In genomic region chr12:71910246-71910645, GRCm38 (mm10) we compare ENCODE assay signal across 19 mouse cellular contexts.
DNase-seq lines count a peak whose midpoint lies in the region; ATAC-seq and TF ChIP-seq lines count a peak whose summit lies in the region.
"Had no signal": no experiment of that assay in that cellular context is flagged by ENCODE, and none has a peak within 500 bp of the region (broad histone marks: within the 10 kb centered on the region; RNA-seq: fewer than 3 reads in every experiment).

No protein-coding gene starts in this region.

- peak overlapping the region; percentile 31; the same call in 1 of the 2 replicates for H3K27ac ChIP-seq in hindbrain, embryonic 10.5 days
- no peak overlapping the region for H3K27ac ChIP-seq in hindbrain, postnatal 0 days
- H3K27ac ChIP-seq in midbrain, embryonic 10.5 days (replicated peaks): 0 out of 2 replicates have a peak overlapping the region, but pooled peaks have one; percentile 28
- H3K27ac ChIP-seq in midbrain, embryonic 11.5 days (ENCODE audit: low read depth, low read length): no peak overlapping the region
- no peak overlapping the region for H3K27ac ChIP-seq in forebrain, embryonic 13.5 days
- H3K27ac ChIP-seq: embryonic facial prominence, embryonic 12.5 days; midbrain, embryonic 13.5 days had no signal

- ATAC-seq in hindbrain, postnatal 0 days: no peak
- no peak for ATAC-seq in midbrain, embryonic 11.5 days (ENCODE audit: low FRiP score)
- no peak for ATAC-seq in forebrain, embryonic 13.5 days
- ATAC-seq: activated CD4-positive, CD25-positive, alpha-beta regulatory T cell, adult 4 months; intestine, postnatal 0 days; midbrain, embryonic 13.5 days had no signal

- H3K9me3 ChIP-seq in hindbrain, embryonic 10.5 days: no peaks in the 10 kb centered on the region
- no peaks in the 10 kb centered on the region for H3K9me3 ChIP-seq in hindbrain, postnatal 0 days (ENCODE audit: low read length)
- H3K9me3 ChIP-seq in midbrain, embryonic 10.5 days (replicated peaks): no peaks in the 10 kb centered on the region
- H3K9me3 ChIP-seq in midbrain, embryonic 11.5 days (ENCODE audit: control insufficient read depth, low read length): no peaks in the 10 kb centered on the region
- H3K9me3 ChIP-seq in forebrain, embryonic 13.5 days (replicated peaks): no peaks in the 10 kb centered on the region
- H3K9me3 ChIP-seq: embryonic facial prominence, embryonic 12.5 days; midbrain, embryonic 13.5 days had no signal

- H3K4me3 ChIP-seq in hindbrain, embryonic 10.5 days: no peak overlapping the region
- H3K4me3 ChIP-seq in hindbrain, postnatal 0 days (ENCODE audit: low read length): no peak overlapping the region
- no peak overlapping the region for H3K4me3 ChIP-seq in midbrain, embryonic 10.5 days
- H3K4me3 ChIP-seq in midbrain, embryonic 11.5 days (ENCODE audit: low read depth, low read length): no peak overlapping the region
- H3K4me3 ChIP-seq in forebrain, embryonic 13.5 days: no peak overlapping the region
- H3K4me3 ChIP-seq: embryonic facial prominence, embryonic 12.5 days; midbrain, embryonic 13.5 days had no signal

- H3K9ac ChIP-seq in hindbrain, postnatal 0 days (replicated peaks; ENCODE audit: low read length): no peak overlapping the region
- no peak overlapping the region for H3K9ac ChIP-seq in midbrain, embryonic 11.5 days (ENCODE audit: low read length)
- no peak overlapping the region for H3K9ac ChIP-seq in forebrain, embryonic 13.5 days
- H3K9ac ChIP-seq: embryonic facial prominence, embryonic 12.5 days; midbrain, embryonic 13.5 days had no signal

- 0 out of 2 replicates have a peak, but pooled peaks cover 1% of the 10 kb centered on the region for H3K36me3 ChIP-seq in hindbrain, embryonic 10.5 days
- no peaks in the 10 kb centered on the region for H3K36me3 ChIP-seq in hindbrain, postnatal 0 days (ENCODE audit: insufficient read depth, low read length)
- no peaks in the 10 kb centered on the region for H3K36me3 ChIP-seq in midbrain, embryonic 10.5 days
- H3K36me3 ChIP-seq in midbrain, embryonic 11.5 days (ENCODE audit: control insufficient read depth, insufficient read depth, low read length): no peaks in the 10 kb centered on the region
- H3K36me3 ChIP-seq in forebrain, embryonic 13.5 days (ENCODE audit: poor library complexity, severe bottlenecking): no peaks in the 10 kb centered on the region
- H3K36me3 ChIP-seq: embryonic facial prominence, embryonic 12.5 days; midbrain, embryonic 13.5 days had no signal

- WGBS in hindbrain, embryonic 10.5 days: 76% methylated on average over 7 of the region's 7 CpGs
- 43% methylated on average over 7 of the region's 7 CpGs for WGBS in hindbrain, postnatal 0 days
- WGBS in midbrain, embryonic 10.5 days: 73% methylated on average over 7 of the region's 7 CpGs
- 71% methylated on average over 7 of the region's 7 CpGs for WGBS in midbrain, embryonic 11.5 days
- WGBS in forebrain, embryonic 13.5 days: 76% methylated on average over 7 of the region's 7 CpGs

- no peak for TF ChIP-seq CTCF in hindbrain, postnatal 0 days (IDR thresholded peaks at IDR 0.05; ENCODE audit: low read depth)

- no peaks in the 10 kb centered on the region for H3K27me3 ChIP-seq in hindbrain, embryonic 10.5 days (ENCODE audit: insufficient read depth, poor library complexity, severe bottlenecking)
- H3K27me3 ChIP-seq in hindbrain, postnatal 0 days (ENCODE audit: insufficient read depth, low read length): no peaks in the 10 kb centered on the region
- no peaks in the 10 kb centered on the region for H3K27me3 ChIP-seq in midbrain, embryonic 10.5 days (ENCODE audit: low read depth, poor library complexity, severe bottlenecking)
- no peaks in the 10 kb centered on the region for H3K27me3 ChIP-seq in midbrain, embryonic 11.5 days (ENCODE audit: control insufficient read depth, insufficient read depth, low read length)
- no peaks in the 10 kb centered on the region for H3K27me3 ChIP-seq in forebrain, embryonic 13.5 days
- H3K27me3 ChIP-seq: embryonic facial prominence, embryonic 12.5 days; midbrain, embryonic 13.5 days had no signal

- peaks cover 40% of the 10 kb centered on the region for H3K4me1 ChIP-seq in hindbrain, embryonic 10.5 days (replicated peaks)
- H3K4me1 ChIP-seq in hindbrain, postnatal 0 days (ENCODE audit: insufficient read depth, low read length): peaks cover 20% of the 10 kb centered on the region
- H3K4me1 ChIP-seq in midbrain, embryonic 10.5 days: peaks cover 50% of the 10 kb centered on the region
- H3K4me1 ChIP-seq in midbrain, embryonic 11.5 days (ENCODE audit: control insufficient read depth, insufficient read depth, low read length): peaks cover 3% of the 10 kb centered on the region; the same call in 1 of the 2 replicates
- peaks cover 41% of the 10 kb centered on the region for H3K4me1 ChIP-seq in forebrain, embryonic 13.5 days

- no peak for DNase-seq in hindbrain, embryonic 10.5 days (ENCODE audit: low spot score)
- DNase-seq in hindbrain, postnatal 0 days (ENCODE audit: low spot score): no peak
- no peak for DNase-seq in midbrain, embryonic 10.5 days (ENCODE audit: low spot score)
- DNase-seq in midbrain, embryonic 11.5 days (ENCODE audit: low spot score, missing footprints): no peak
- peak; percentile 35 to 43 for DNase-seq in cerebellum, postnatal 10 days
- no peak for DNase-seq in urinary bladder, postnatal 36 days (ENCODE audit: low spot score in 2 of 2)
- DNase-seq: adrenal gland, adult 8-10 months; heart, postnatal 4 days; kidney, postnatal 4 days; lung, adult 18-20 months; lung, postnatal 14 days; right cerebral cortex, postnatal 25 days; spleen, adult 18-20 months had no signal

- no peak overlapping the region for H3K4me2 ChIP-seq in hindbrain, postnatal 0 days (ENCODE audit: low read depth, low read length)
- H3K4me2 ChIP-seq in midbrain, embryonic 11.5 days: no peak overlapping the region
- H3K4me2 ChIP-seq in forebrain, embryonic 13.5 days: no peak overlapping the region
- H3K4me2 ChIP-seq: embryonic facial prominence, embryonic 12.5 days; liver, embryonic 11.5 days; midbrain, embryonic 13.5 days had no signal

Comparison
In these comparisons a context has a peak if more than half of its experiments do, and no peak if none do; other contexts are left out.
1. H3K27ac ChIP-seq: peak in hindbrain, embryonic 10.5 days (single experiment) and midbrain, embryonic 10.5 days (single experiment); none in hindbrain, postnatal 0 days (single experiment), midbrain, embryonic 11.5 days (single experiment) and forebrain, embryonic 13.5 days (single experiment).
2. DNase-seq: peak in cerebellum, postnatal 10 days (2 of 2); none in hindbrain, embryonic 10.5 days (single experiment), hindbrain, postnatal 0 days (single experiment), midbrain, embryonic 10.5 days (single experiment), midbrain, embryonic 11.5 days (single experiment) and urinary bladder, postnatal 36 days (0 of 2).